Mouse (Mus musculus) MEL (cell line): ENCODE results near the gene Hivep2. TPM values are rescaled to one million over a fixed set of nuclear protein-coding genes. Genes with fewer than 3 reads are reported as not detected.

Source experiments
- DNase-seq: peaks from one replicate; pipeline ENCODE4 v3.0.0; 2011; ENCODE audit warnings: low read depth, low spot score
- H3K27ac ChIP-seq: 2 replicates; pipeline ENCODE4 v1.5.1; 2012; ENCODE audit warnings: low read depth, mild to moderate bottlenecking, control low read depth, low read length, moderate library complexity; ENCODE audit not compliant: control insufficient read depth
- H3K27me3 ChIP-seq, 2 experiments: fragments of 150-350 bp in 1 of 2; sonication (generic) in 1 of 2; 2 replicates each; pipeline ENCODE4 v1.6.1; 2012; ENCODE audit warnings: low read length in 2 of 2, mild to moderate bottlenecking in 2 of 2, improper control_type of control experiment in 1 of 2, moderate library complexity in 1 of 2; ENCODE audit not compliant: insufficient read depth in 2 of 2, control insufficient read depth in 1 of 2
- H3K36me3 ChIP-seq, 2 experiments: 2 replicates each; pipeline ENCODE4 v1.6.1; 2012 to 2014; ENCODE audit warnings: low read length in 2 of 2, improper control_type of control experiment in 1 of 2, inconsistent platforms in 1 of 2, mild to moderate bottlenecking in 1 of 2; ENCODE audit not compliant: insufficient read depth in 2 of 2, control insufficient read depth in 1 of 2
- H3K4me1 ChIP-seq, 2 experiments: fragments of 150-350 bp in 1 of 2; sonication (generic) in 1 of 2; 2 replicates each; pipeline ENCODE4 v1.6.1; 2012; ENCODE audit warnings: low read length in 2 of 2, improper control_type of control experiment in 1 of 2, mild to moderate bottlenecking in 1 of 2; ENCODE audit not compliant: insufficient read depth in 2 of 2, control insufficient read depth in 1 of 2
- H3K4me3 ChIP-seq, 2 experiments: fragments of 150-350 bp in 1 of 2; sonication (generic) in 1 of 2; 2 replicates each; pipeline ENCODE4 v1.5.1; 2012; ENCODE audit warnings: low read depth in 2 of 2, low read length in 2 of 2, mild to moderate bottlenecking in 2 of 2, moderate library complexity in 2 of 2, control low read depth in 1 of 2, improper control_type of control experiment in 1 of 2; ENCODE audit not compliant: control insufficient read depth in 1 of 2, insufficient read depth in 1 of 2
- H3K79me2 ChIP-seq: 2 replicates; pipeline ENCODE4 v1.6.1; 2012; ENCODE audit warnings: mild to moderate bottlenecking, low read length, moderate library complexity; ENCODE audit not compliant: control insufficient read depth, poor library complexity, insufficient read depth
- H3K9ac ChIP-seq: 2 replicates; pipeline ENCODE4 v1.6.1; 2012; ENCODE audit warnings: low read depth, mild to moderate bottlenecking, control low read depth, low read length, moderate library complexity; ENCODE audit not compliant: control insufficient read depth, poor library complexity, severe bottlenecking
- H3K9me3 ChIP-seq: fragments of 150-350 bp; sonication (generic); replicated peaks from 2 replicates; pipeline ENCODE4 v1.6.1; 2012; ENCODE audit warnings: mild to moderate bottlenecking, low read length, improper control_type of control experiment, moderate library complexity; ENCODE audit not compliant: insufficient read depth
- CHD2 ChIP-seq: IDR thresholded peaks from 2 replicates; pipeline ENCODE4 v1.6.1; 2011; ENCODE audit warnings: low read length, improper control_type of control experiment
- CTCF ChIP-seq, 3 experiments: IDR thresholded peaks in 2 of 3; conservative IDR thresholded peaks in 1 of 3; 2 replicates each; pipeline ENCODE4 v1.5.1; 2011 to 2012; ENCODE audit warnings: low read length in 3 of 3, low read depth in 2 of 3, mild to moderate bottlenecking in 2 of 3, improper control_type of control experiment in 1 of 3, inconsistent platforms in 1 of 3, mixed read lengths in 1 of 3, moderate library complexity in 1 of 3; ENCODE audit not compliant: control insufficient read depth in 1 of 3, insufficient read depth in 1 of 3, poor library complexity in 1 of 3, severe bottlenecking in 1 of 3
- E2F4 ChIP-seq: IDR thresholded peaks from 2 replicates; pipeline ENCODE4 v1.6.1; 2011; ENCODE audit warnings: low read depth, low read length, improper control_type of control experiment, borderline replicate concordance
- ELF1 ChIP-seq: IDR thresholded peaks from 2 replicates; pipeline ENCODE4 v1.6.1; 2014; ENCODE audit warnings: low read depth, mild to moderate bottlenecking, inconsistent platforms, low read length, improper control_type of control experiment, moderate library complexity
- HCFC1 ChIP-seq: IDR thresholded peaks from 2 replicates; pipeline ENCODE4 v1.6.1; 2012; ENCODE audit warnings: low read depth, mild to moderate bottlenecking, inconsistent platforms, low read length, improper control_type of control experiment, moderate library complexity
- MAZ ChIP-seq: IDR thresholded peaks from 2 replicates; pipeline ENCODE4 v1.6.1; 2012; ENCODE audit warnings: low read depth, mild to moderate bottlenecking, inconsistent platforms, low read length, improper control_type of control experiment
- MEF2A ChIP-seq: IDR thresholded peaks from 2 replicates; pipeline ENCODE4 v1.6.1; 2014; ENCODE audit warnings: low read depth, mild to moderate bottlenecking, inconsistent platforms, low read length, improper control_type of control experiment; ENCODE audit not compliant: poor library complexity, insufficient replicate concordance, severe bottlenecking; ENCODE audit errors: extremely low read depth
- MXI1 ChIP-seq: IDR thresholded peaks from 2 replicates; pipeline ENCODE4 v1.6.1; 2011; ENCODE audit warnings: mild to moderate bottlenecking, low read depth, low read length, improper control_type of control experiment
- MYB ChIP-seq: IDR thresholded peaks from 2 replicates; pipeline ENCODE4 v1.6.1; 2011; ENCODE audit warnings: mild to moderate bottlenecking, low read depth, low read length, improper control_type of control experiment
- NELFE ChIP-seq: IDR thresholded peaks from 2 replicates; pipeline ENCODE4 v1.6.1; 2011; ENCODE audit warnings: low read depth, low read length, improper control_type of control experiment
- NRF1 ChIP-seq: IDR thresholded peaks from 2 replicates; pipeline ENCODE4 v1.6.1; 2014; ENCODE audit warnings: low read depth, mild to moderate bottlenecking, inconsistent platforms, low read length, improper control_type of control experiment, moderate library complexity; ENCODE audit not compliant: poor library complexity, insufficient read depth, severe bottlenecking
- POLR2A ChIP-seq, 2 experiments: IDR thresholded peaks; 2 replicates each; pipeline ENCODE4 v1.6.1; 2011 to 2012; ENCODE audit warnings: low read length in 2 of 2, mild to moderate bottlenecking in 2 of 2, control low read depth in 1 of 2, improper control_type of control experiment in 1 of 2, low read depth in 1 of 2, moderate library complexity in 1 of 2; ENCODE audit not compliant: control insufficient read depth in 1 of 2, insufficient read depth in 1 of 2, poor library complexity in 1 of 2
- RCOR1 ChIP-seq: IDR thresholded peaks from 2 replicates; pipeline ENCODE4 v1.6.1; 2012; ENCODE audit warnings: low read depth, mild to moderate bottlenecking, inconsistent platforms, low read length, improper control_type of control experiment
- SIN3A ChIP-seq: IDR thresholded peaks from 2 replicates; pipeline ENCODE4 v1.6.1; 2012; ENCODE audit warnings: low read length, improper control_type of control experiment, inconsistent platforms
- TBP ChIP-seq: IDR thresholded peaks from 2 replicates; pipeline ENCODE4 v1.8.0; 2011; ENCODE audit warnings: low read depth, low read length, improper control_type of control experiment
- TCF12 ChIP-seq: IDR thresholded peaks from 2 replicates; pipeline ENCODE4 v1.6.1; 2014; ENCODE audit warnings: low read depth, mild to moderate bottlenecking, inconsistent platforms, low read length, improper control_type of control experiment, moderate library complexity
- USF1 ChIP-seq: IDR thresholded peaks from 2 replicates; pipeline ENCODE4 v1.6.1; 2014; ENCODE audit warnings: low read depth, mild to moderate bottlenecking, inconsistent platforms, low read length, improper control_type of control experiment, moderate library complexity
- USF2 ChIP-seq, 2 experiments: IDR thresholded peaks; 2 replicates each; pipeline ENCODE4 v1.6.1; 2011 to 2012; ENCODE audit warnings: improper control_type of control experiment in 2 of 2, low read length in 2 of 2, borderline replicate concordance in 1 of 2, inconsistent platforms in 1 of 2, low read depth in 1 of 2, mild to moderate bottlenecking in 1 of 2; ENCODE audit not compliant: insufficient read depth in 1 of 2
- ZKSCAN1 ChIP-seq: IDR thresholded peaks from 2 replicates; pipeline ENCODE4 v1.6.1; 2012; ENCODE audit warnings: low read depth, mild to moderate bottlenecking, inconsistent platforms, low read length, improper control_type of control experiment, moderate library complexity
- ZNF384 ChIP-seq: IDR thresholded peaks from 2 replicates; pipeline ENCODE4 v1.6.1; 2012; ENCODE audit warnings: low read depth, mild to moderate bottlenecking, inconsistent platforms, low read length, improper control_type of control experiment
- polyA plus RNA-seq, 2 experiments: library from polyadenylated mRNA; stranded (reverse) in 1 of 2; unstranded in 1 of 2; fragments of >175 nt in 1 of 2; fragments of >200 nt in 1 of 2; gene quantifications; 2 replicates each; pipeline versions ENCODE4 v1.2.1 to v1.2.4; 2012; ENCODE audit warnings: low replicate concordance in 2 of 2, low read depth in 1 of 2; ENCODE audit not compliant: insufficient read length in 2 of 2, insufficient read depth in 1 of 2, missing spikeins in 1 of 2
- total RNA-seq: library from RNA; depleted of rRNA; stranded (reverse); fragments of 300-350 nt; gene quantifications from 2 replicates; pipeline ENCODE4 v1.2.3, GENCODE M21; 2012

The Hivep2 gene
- total and polyA plus RNA-seq, 3 experiments, result not detected

DNA sequence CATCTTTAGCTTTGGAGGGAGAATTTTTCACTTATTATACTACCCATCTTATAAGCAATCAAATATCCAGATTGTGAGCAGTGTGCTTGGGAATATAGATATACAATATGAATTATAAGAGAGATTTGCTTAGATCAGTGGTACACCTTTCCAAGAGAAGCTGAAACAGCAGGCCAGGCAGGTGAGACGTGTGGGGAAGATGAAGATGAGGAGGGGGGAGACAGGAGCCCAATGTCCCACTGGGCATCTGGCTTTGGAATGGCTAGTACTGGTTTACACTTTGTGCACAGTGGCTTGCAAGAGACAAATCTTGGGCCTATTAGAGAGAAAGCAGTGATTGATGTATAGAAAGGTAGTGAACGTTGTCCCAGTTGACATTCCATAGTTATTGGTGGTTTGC, 2.9 kb upstream of the Hivep2 start:
- Histone ChIP-seq H3K9me3 (no peaks in the 10 kb centered on the region), H3K9ac (no peak overlapping the region), H3K27me3 (no peaks in the 10 kb centered on the region), H3K79me2 (no peaks in the 10 kb centered on the region), H3K4me1 (no peaks in the 10 kb centered on the region), H3K27ac (no peak overlapping the region), H3K36me3 (no peaks in the 10 kb centered on the region), H3K4me3 (no peak overlapping the region)
- no peak for TF ChIP-seq MYB
- TF ChIP-seq ZKSCAN1, result no peak
- TF ChIP-seq ZNF384, result no peak
- TF ChIP-seq ELF1, result no peak
- no peak for TF ChIP-seq CTCF (IDR thresholded peaks at IDR 0.05 in 2 of 3, conservative IDR thresholded peaks at IDR 0.05 in 1 of 3; ENCODE audit: control insufficient read depth in 1 of 3, insufficient read depth in 1 of 3, low read depth in 2 of 3, low read length in 3 of 3, poor library complexity in 1 of 3, severe bottlenecking in 1 of 3)
- TF ChIP-seq RCOR1, result no peak
- TF ChIP-seq MEF2A, result no peak
- no peak for TF ChIP-seq NELFE
- no peak for TF ChIP-seq USF2 (IDR thresholded peaks at IDR 0.05; ENCODE audit: borderline replicate concordance in 1 of 2, insufficient read depth in 1 of 2, low read depth in 1 of 2, low read length in 2 of 2)
- TF ChIP-seq HCFC1, result no peak
- no peak for TF ChIP-seq USF1
- no peak for TF ChIP-seq NRF1
- no peak for TF ChIP-seq MXI1
- no peak for TF ChIP-seq SIN3A
- no peak for TF ChIP-seq MAZ
- TF ChIP-seq E2F4, result no peak
- TF ChIP-seq CHD2, result no peak
- TF ChIP-seq TCF12, result no peak
- DNase-seq, result no peak

DNA sequence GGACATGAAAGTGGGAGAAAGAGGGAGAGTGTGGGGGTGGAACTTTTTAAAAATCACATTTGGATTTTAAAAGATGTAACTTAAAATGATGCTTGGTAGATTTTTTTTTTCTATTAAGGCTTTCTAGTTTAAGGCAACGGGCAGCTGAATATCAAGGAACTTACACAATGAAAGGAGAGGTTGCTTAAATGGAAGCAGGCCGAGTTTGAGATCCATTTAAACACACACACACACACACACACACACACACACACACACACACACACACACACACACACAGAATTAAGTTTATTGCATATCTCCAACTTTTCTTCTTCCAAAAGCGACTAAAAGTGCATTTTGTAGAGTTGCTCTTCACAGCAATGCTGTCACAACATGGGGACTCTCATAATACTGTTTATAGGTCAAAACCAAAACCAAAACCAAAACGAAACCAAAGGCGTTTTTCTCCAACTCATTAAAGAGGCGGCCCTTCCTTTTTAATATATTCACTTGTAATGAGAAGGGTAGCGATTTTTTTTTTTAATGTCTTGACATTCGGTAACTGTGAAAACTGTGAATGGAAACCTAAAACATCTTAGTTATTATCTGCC, 1.9 kb upstream of the Hivep2 start:
- Histone ChIP-seq H3K4me1 (no peaks in the 10 kb centered on the region), H3K9me3 (no peaks in the 10 kb centered on the region), H3K36me3 (no peaks in the 10 kb centered on the region), H3K27ac (no peak overlapping the region), H3K79me2 (no peaks in the 10 kb centered on the region), H3K4me3 (no peak overlapping the region), H3K27me3 (no peaks in the 10 kb centered on the region), H3K9ac (no peak overlapping the region)
- TF ChIP-seq MYB (no peak), TBP (no peak), ZKSCAN1 (no peak), E2F4 (no peak), POLR2A (IDR thresholded peaks at IDR 0.05; ENCODE audit: control insufficient read depth in 1 of 2, insufficient read depth in 1 of 2, low read depth in 1 of 2, low read length in 2 of 2, poor library complexity in 1 of 2) (no peak), MEF2A (no peak), ZNF384 (no peak)
- DNase-seq, result no peak
